Mouse (Mus musculus): ENCODE results near the gene Gphb5. TPM values are rescaled to one million over a fixed set of nuclear protein-coding genes. Genes with fewer than 3 reads are reported as not detected.

Gphb5 gene
- polyA plus RNA-seq, 1 experiment from 2014 or later: not detected

GRCm38 (mm10) chr12:75365621-75366124 is 50.9 kb downstream of the Gphb5 start:
- WGBS (ENCODE audit: insufficient replicate concordance): 74% methylated on average over 14 of the region's 14 CpGs
- no peaks in the 10 kb centered on the region for H3K36me3 ChIP-seq (ENCODE audit: control insufficient read depth, insufficient read depth, low read length)
- ATAC-seq (replicated peaks; ENCODE audit: insufficient number of reproducible peaks, low FRiP score, low TSS enrichment): no peak
- no peak overlapping the region for H3K9ac ChIP-seq (ENCODE audit: low read depth, low read length)
- H3K27me3 ChIP-seq (ENCODE audit: control insufficient read depth, insufficient read depth, low read length): 0 out of 2 replicates have a peak, but pooled peaks cover 3% of the 10 kb centered on the region
- H3K9me3 ChIP-seq (replicated peaks; ENCODE audit: control insufficient read depth, low read length): no peaks in the 10 kb centered on the region
- H3K4me1 ChIP-seq (ENCODE audit: control insufficient read depth, insufficient read depth, low read length): no peaks in the 10 kb centered on the region; the same call in 1 of the 2 replicates
- H3K27ac ChIP-seq (ENCODE audit: low read depth, low read length): no peak overlapping the region
- no peak overlapping the region for H3K4me2 ChIP-seq
- H3K4me3 ChIP-seq (ENCODE audit: low read depth, low read length): no peak overlapping the region

- H3K27ac ChIP-seq (ENCODE audit: low read depth, low read length): no peak overlapping the region
- no peaks in the 10 kb centered on the region for H3K9me3 ChIP-seq (replicated peaks; ENCODE audit: control insufficient read depth, low read length)
- no peak for ATAC-seq (replicated peaks; ENCODE audit: insufficient number of reproducible peaks, low FRiP score, low TSS enrichment)
- H3K9ac ChIP-seq (ENCODE audit: low read depth, low read length): no peak overlapping the region
- H3K36me3 ChIP-seq (ENCODE audit: control insufficient read depth, insufficient read depth, low read length): no peaks in the 10 kb centered on the region
- H3K27me3 ChIP-seq (ENCODE audit: control insufficient read depth, insufficient read depth, low read length): 0 out of 2 replicates have a peak, but pooled peaks cover 3% of the 10 kb centered on the region
- H3K4me2 ChIP-seq: no peak overlapping the region
- no peaks in the 10 kb centered on the region; the same call in 1 of the 2 replicates for H3K4me1 ChIP-seq (ENCODE audit: control insufficient read depth, insufficient read depth, low read length)
- no peak overlapping the region for H3K4me3 ChIP-seq (ENCODE audit: low read depth, low read length)
- 85% methylated on average over 4 of the region's 4 CpGs for WGBS (ENCODE audit: insufficient replicate concordance)
Observed at GRCm38 (mm10) chr12:75364416-75364815, 52.2 kb downstream of the Gphb5 start.

- no peak for ATAC-seq (replicated peaks; ENCODE audit: insufficient number of reproducible peaks, low FRiP score, low TSS enrichment)
- H3K27me3 ChIP-seq (ENCODE audit: control insufficient read depth, insufficient read depth, low read length): 0 out of 2 replicates have a peak, but pooled peaks cover 3% of the 10 kb centered on the region
- H3K4me2 ChIP-seq: no peak overlapping the region
- H3K36me3 ChIP-seq (ENCODE audit: control insufficient read depth, insufficient read depth, low read length): no peaks in the 10 kb centered on the region
- H3K27ac ChIP-seq (ENCODE audit: low read depth, low read length): no peak overlapping the region
- no peaks in the 10 kb centered on the region for H3K9me3 ChIP-seq (replicated peaks; ENCODE audit: control insufficient read depth, low read length)
- H3K4me1 ChIP-seq (ENCODE audit: control insufficient read depth, insufficient read depth, low read length): no peaks in the 10 kb centered on the region
- H3K9ac ChIP-seq (ENCODE audit: low read depth, low read length): no peak overlapping the region
- WGBS (ENCODE audit: insufficient replicate concordance): 90% methylated on average over 16 of the region's 16 CpGs
- no peak overlapping the region for H3K4me3 ChIP-seq (ENCODE audit: low read depth, low read length)
Observed at GRCm38 (mm10) chr12:75362456-75362855, 54.1 kb downstream of the Gphb5 start.

Other genes starting within 250 kb of the Gphb5 start
- gene Kcnh5, start 239.4 kb downstream of the Gphb5 start, polyA plus RNA-seq (2014; fragmentation: Nextera tagmentation; extraction: Ambion mirVana): 0.06 TPM in 1 of 2 replicates, not detected in the other
- 33.3 and 39.1 TPM in 2 replicates for gene Rhoj, start 108.5 kb downstream of the Gphb5 start, polyA plus RNA-seq (2014; fragmentation: Nextera tagmentation; extraction: Ambion mirVana)
- 11.9 and 12.6 TPM in 2 replicates for gene Ppp2r5e, start 179.5 kb upstream of the Gphb5 start, polyA plus RNA-seq (2014; fragmentation: Nextera tagmentation; extraction: Ambion mirVana)